Mouse (Mus musculus): ENCODE data around the gene Hap1.

The Hap1 gene

DNA sequence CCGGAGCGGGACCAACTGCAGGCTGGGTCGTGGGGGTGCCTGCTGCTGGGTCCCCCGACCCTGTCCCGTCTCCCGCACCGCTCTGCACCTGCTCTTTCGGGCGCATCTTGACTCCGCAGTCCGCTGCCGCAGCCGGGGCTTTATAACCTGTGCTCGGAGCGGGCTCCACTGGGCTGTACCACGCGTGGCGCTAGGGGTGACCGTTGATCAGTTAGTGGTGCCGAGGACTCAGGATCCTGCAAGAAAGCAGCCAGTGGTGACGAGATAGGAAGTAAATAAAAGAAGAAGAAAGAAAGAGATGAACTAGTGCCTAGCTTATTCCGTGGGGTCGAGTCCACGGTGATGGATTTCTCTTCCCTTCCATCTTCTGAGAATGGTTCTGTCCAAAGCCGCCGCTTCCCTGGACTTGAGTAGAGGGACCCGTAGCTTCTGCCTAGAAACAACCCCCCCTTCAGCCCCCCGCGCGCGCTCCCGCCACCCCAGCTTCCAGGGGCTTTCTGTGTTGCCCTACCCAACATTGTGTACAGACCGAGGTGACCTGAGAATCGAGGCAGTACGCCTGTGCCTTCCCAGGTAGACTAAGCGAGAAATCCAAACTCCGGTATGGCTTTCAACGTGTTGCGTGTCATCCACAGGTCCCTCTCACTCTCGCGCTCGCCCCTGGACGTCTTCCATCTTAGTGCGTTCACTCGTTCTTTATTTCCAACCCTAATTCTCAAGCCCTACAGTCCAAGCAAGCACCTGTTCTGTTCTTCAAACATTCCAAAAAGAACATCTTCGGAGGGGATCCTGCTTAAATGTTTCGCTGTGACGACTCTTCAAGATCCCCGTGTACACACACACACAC, at the start of gene Hap1:
Hap1 (minus strand) TSS at position 157 of the 847 bp plus-strand sequence.
- peak; percentile 62 for DNase-seq (ENCODE audit: low read depth)

DNA sequence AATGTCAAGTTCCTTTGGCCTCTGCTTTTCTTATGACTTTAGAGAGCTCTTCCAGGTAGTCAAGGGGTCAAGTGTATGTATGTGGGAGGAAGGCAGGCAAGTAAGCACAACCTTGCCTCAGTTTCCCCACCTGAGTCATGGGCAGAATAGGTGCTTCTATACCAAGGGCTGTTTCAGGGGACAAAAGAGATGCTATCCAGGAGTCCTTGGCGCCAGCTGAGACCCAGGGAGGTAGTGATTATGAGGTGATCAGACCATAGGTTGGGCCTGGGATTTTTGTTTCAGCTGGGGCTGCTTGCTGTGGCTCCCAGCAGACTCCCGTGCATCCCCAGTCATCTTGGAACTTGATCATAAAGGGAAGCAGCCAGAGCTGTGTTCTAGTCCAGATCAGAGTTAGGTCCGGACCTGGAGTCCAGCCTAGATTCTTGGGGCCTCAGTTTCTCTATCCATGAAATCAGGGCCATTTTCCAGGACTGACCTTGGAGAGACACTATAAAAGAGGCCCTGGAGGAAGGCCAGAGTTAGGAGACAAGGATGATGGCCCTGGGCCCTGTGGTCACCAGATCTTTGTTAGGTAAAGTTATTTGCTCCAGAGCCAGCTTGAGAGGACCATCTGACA, 48.6 kb upstream of the Hap1 start:
- no peak for DNase-seq (ENCODE audit: low read depth)

DNA sequence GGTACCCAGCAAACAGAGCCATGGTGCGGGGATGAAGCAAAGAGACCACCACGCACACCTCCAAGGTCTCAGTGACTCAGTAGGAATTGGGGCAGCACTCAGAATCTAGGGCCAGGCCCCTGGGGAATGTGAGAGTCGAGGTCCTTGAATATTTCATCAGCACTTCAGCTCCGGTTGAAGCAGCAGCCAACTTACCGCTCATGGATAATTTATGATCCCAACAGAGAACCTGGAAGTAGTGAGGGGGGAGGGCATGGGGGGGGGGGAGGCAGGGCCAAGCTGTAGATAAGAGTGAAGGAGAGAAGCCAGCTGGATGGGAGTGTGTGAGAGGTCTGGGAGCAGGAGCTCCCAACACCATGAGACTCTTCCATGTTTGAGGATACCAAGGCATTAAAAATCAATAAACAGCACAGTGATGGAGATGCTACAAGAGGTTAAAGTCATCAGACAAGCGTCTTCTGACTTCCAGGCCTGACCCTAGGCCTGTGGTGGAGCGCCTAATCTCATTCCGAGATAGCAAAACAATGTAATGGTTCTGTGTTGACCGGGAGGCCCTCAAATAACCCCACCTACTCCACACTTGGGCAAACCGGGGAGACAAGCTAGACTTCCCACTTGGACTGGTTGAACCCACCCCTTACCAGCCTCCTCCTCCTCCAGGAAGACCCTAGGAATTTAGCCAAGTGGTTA, 47.7 kb upstream of the Hap1 start:
- DNase-seq (ENCODE audit: low read depth), result no peak

DNA sequence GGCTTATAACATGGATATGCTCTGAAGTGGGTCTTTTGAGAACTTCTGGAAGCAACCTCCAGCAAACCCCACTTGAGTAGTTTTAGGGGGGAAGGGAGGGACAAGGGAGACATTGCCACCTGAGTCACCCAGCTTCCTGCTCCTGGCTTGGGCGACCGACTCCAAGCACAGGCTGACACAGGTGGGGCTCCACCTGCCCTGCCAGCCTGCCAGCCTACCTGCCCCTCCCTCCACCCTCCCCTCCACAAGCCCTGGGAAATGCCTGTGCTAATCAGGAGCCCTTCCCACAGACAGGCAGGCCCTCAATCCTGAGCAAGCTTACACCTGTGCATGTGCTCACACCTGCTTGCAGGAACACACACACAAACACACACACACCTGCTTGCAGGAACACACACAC, 46.8 kb upstream of the Hap1 start:
- DNase-seq (ENCODE audit: low read depth), result no peak

DNA sequence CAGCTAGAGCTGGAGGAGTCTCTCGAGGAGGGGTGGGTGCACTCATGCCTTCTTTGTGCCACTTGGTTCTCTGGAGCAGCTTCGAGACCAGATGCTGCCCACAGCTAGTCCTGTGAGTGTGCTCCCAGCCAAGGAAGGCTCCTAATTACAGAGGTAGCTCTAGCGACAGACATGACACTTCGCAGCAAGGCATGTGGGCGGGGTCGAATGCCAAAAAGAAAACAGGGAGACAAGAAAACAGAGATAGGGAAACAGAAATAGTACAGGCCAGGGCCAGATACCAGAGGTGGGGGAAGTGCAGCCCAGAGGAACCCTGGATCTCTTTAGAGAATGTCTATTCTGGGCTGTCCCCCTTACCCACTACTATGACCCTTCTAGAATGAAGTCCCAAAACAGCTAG, 46.3 kb upstream of the Hap1 start:
- no peak for DNase-seq (ENCODE audit: low read depth)

DNA sequence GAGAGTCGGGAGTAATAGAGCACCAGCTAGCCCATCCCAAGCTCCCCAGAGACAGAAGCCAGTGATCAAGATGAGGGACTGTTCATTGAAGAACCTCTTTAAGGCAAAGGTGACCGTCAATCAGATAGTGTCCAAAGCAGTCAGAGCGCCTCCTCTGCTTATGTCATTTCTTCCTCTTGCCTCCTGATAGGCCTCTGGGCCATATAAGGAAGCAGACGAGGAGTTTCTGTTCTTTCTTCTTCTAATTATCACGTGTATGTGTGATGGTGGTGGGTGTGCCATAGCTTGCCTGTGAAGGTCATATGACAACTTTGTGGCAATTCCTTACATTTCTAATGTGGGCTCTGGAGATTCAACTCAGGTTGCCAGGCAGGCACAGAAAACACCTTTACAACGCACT, 44.9 kb upstream of the Hap1 start:
- no peak for DNase-seq (ENCODE audit: low read depth)

DNA sequence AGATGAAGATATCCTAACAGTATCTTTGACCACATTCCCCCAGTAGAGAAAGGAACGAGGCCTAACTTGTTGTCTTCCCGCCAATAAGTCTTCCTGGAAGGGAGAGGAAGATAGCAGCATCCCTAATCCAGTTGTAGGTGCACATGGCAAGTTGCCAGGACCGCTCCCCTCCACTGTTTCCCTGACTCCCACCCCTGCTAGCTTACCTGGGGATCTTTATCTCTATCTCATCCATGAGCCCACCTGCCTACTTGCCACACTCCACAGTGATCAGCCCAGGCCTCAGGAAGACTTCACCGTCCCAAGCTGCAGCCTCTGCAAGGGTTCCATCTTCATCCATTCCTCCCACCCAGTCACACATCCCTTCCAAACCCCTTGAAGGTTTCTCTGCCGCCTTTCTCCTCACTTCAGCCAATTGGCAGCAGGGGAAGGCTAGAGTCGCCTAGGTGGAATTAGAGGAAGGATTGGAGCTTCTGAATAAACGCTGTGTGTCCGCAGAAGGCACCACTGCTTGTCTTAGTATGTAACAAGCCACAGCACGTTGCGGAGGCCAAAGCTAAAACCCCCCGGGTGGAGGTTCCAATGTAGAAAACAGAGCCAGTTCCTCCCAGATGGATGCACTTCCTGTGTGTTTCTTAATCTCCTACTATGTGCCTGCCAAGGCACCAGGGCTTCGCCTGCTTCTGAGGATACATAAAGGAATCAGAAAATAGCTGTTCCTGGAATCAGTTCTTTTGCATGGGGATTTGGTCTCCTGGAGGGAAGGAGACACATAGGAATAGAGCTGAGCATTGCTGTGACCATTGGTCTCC, 44.0 kb upstream of the Hap1 start:
- no peak for DNase-seq (ENCODE audit: low read depth)

DNA sequence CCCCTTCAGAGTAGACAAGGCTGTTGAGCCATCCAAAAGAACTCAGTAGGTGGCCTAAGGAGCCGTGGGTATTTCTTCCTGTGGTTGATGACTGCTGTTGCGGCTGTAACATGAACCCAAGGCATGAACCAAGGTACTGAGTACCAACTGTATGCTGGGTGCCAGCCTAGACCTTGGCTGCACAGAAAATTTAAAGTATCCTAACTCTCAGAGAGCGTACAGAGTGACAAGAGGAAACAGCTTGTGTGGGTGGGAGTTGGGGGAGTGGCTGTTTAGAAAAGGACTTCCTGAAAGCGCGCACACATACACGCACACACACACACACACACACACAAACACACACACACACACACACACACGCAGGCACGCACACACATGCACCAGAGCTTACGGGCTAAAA, 43.4 kb upstream of the Hap1 start:
- peak; percentile 65 for DNase-seq (ENCODE audit: low read depth)

DNA sequence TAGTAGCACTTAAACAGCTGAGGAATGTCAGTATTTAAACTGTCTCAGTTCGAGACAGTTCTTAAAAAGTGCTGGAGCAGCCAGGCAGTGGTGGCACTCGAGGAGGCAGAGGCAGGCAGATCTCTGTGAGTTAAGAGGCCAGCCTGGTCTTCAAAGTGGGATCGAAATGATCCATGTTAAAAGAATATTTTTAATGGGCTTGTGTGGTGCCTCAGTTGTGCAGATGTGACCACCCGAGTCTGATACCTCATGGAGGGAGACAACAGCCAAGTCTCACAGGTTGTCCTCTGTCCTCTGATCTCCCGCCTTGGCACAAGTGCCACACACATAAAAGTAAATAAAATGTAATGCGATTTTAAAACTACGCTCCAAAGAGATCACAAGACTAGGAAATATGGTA, 42.6 kb upstream of the Hap1 start:
- DNase-seq (ENCODE audit: low read depth), result no peak

DNA sequence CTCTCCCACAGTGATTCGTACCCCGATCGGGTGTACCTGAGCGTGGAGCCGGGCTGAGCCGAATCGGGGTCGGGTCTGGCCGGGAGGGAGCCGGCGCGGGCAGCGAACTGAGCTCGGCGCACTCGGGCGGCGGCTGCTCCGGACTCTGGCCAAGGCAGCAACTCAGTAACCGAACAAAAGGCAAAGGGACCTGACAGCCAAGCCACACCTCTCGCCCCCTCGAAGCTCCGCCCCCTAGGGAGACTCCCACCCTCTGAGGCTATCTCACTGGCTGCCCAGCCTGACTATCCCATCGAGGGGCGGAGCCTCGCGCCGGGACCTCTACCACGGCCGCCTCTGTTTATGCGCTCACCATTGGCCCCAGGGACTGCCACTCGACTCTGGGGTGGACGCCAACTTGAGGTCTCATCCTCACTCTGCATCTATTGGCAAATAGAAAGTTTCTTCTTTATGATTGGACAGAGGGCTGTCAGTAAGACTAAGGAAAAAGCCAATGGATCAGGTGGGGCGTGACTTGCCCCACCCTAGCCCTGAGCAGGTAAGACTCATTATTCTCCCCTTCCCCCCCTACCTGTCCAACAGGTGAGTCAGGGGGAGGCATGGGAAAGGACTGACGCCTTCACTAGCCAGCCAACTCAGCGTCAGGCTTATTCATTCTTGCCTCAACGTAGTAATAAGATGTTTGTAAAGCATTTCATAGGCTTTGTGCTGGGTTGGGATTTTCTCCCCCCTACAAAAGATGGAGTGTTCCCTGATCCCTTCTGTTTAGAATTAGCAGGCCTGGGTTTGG, 41.9 kb upstream of the Hap1 start, which contains the start of gene Jup:
Jup (minus strand) TSS at position 164 of the 790 bp plus-strand sequence.
- peak; percentile 93 for DNase-seq (ENCODE audit: low read depth)

DNA sequence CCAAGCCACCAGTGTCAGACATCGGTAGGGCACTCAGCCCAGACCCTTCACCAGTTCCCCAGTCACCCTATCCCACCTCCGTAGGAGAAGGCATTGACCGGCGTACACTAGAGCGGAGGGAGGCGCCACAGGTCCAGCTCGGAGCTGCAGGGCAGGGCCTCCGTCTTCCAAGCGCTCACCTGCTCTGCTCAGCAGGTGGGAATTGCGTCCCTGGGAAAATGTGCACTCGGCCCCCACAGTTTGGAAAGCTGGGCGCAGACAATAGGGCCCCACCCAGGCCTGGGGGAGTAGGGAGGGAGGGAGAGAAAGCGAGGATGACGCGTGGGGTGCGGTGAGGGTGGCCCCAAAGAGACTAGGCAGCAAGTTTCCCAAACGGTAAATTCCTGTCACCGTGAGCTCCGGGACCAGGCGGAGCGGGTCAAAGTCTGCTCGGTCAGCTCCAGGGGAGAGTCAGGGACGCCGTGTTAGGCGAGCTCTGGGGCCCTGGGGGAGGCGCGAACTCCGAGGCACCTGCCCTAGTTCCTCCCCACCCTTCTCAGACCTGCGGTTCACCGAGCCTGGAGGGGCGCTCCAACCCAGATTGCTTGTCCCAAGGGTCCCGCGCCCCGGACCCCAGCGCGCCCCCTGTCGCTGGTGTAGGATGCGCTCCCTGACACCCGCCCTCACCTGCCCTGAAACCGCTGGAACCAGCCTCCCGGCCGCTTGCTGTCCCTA, 41.1 kb upstream of the Hap1 start:
- DNase-seq (ENCODE audit: low read depth), result no peak

DNA sequence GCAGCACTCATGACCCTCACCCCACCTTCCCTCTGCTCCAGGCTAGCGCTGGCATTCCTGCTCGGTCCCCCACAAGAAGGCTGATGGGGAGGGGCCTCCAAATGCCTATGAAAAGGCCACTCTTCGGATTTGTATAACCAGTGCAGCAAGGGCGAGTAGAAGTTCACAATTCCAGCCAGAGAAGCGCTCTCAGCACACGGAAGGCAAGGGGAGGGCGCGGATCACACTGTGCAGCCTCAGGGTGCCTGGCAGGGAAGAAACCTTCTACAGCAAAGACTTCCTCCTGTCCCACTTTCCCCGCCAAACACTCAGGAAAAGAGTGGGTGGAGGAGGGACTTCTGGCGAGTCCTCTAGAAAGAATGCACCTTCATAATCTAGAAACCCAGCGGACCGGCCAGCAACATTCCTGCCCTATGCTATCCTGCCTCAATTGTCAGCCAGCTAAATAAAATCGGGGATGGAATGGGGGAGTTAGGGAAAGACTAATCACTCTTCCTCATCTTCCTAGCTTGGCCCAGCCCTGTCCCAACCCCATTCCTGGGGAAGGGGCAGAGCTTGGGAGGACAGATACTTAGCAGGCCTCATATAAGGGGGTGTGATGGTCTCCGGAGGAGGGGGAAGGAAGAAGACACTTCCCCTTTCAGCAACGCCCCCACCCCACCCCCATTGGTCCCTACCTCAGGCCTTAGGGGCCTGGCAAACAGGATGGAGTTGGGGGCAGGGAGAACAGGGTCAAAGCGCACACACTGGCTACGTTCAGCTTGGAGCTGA, 40.1 kb upstream of the Hap1 start:
- no peak for DNase-seq (ENCODE audit: low read depth)

DNA sequence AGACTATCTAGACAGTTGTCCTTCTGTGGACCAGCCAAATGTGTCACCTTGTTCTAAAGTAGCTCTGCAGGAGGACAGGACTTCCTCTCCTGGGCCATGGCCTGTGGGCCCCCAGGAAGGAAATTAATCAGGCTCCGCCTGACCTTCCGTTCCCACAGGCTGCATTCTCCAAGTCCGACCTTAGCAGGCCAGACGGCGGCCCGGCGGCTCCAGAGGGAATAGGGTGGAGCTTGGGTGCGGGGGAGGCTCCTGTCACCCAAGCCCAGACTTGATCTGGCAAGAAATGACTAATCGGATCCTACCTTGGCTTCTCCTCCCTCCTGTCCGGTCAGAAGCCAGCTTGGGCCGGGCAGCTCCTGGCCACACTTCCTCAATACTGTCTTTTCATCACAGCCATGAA, 39.3 kb upstream of the Hap1 start:
- DNase-seq (ENCODE audit: low read depth), result no peak

DNA sequence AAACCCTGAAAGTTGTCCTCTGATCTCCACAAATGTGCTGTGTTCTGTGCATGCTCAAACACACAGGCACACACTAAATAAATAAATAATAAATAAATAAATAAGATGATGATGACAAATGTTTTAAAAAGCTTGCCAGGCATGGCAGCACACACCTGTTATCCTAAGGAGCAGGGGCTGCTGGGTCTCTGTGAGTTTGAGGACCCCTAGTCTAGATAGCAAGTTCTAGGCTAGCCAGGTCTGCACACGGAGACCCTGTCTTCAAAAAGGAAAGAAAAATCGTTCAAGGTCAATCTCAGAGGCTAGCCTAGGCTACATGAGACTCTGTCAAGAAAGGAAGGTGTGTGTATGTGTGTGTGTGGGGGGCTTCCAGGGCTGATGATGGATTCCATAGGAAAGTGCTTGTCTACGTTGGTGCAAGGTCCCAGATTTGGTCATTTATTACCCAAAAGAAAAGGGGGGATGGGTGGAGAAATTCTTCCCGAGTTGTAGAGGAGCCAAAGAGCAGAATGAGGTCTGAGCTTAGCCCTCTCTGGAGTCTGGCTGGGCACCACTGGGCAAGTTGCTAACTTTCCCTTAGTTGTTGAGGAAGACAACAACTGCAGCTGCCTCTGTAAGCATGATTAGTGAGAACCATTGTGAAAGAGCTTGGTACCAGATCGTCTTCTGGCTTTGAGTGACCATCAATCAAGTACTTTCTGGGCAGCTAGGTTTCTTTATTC, 38.6 kb upstream of the Hap1 start:
- no peak for DNase-seq (ENCODE audit: low read depth)

DNA sequence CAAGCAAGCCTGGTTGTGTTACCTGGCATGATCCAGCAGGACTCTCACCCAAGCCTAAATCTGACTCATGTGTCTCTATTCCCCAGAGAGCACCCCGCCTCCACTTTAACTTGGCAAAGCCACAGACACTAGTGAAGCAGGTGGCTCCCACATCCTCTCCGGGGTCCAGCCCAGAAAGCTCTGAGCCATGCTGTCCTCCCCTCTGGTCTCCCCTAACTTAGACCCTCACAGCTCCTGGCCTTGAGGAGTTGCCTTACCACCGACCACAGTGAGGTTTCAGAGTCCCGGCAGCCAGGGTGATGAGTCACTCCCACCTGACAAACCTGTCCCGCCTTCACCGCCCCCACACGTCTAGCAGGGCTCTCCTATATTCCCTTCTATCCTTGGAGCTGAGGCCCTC, 37.8 kb upstream of the Hap1 start:
- no peak for DNase-seq (ENCODE audit: low read depth)

DNA sequence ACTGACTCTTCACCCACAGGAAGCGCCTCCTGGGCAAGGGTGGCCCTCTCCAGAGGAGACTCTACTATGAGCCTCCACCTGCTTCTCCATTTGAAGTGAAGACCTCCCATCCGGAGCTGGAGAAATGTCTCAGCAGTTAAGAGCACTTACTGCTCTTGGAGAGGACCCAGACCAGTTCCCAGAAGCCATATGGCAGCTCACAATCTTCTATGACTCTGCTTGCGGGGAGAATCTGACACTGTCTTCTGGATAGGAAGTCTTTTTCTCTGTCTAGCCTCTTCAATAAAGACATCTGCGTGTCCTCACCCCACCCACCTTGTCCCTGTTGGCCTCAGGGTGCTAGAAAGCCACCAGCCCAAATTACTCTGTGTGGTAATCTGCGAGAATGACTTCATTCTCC, 37.0 kb upstream of the Hap1 start:
- DNase-seq (ENCODE audit: low read depth), result no peak

DNA sequence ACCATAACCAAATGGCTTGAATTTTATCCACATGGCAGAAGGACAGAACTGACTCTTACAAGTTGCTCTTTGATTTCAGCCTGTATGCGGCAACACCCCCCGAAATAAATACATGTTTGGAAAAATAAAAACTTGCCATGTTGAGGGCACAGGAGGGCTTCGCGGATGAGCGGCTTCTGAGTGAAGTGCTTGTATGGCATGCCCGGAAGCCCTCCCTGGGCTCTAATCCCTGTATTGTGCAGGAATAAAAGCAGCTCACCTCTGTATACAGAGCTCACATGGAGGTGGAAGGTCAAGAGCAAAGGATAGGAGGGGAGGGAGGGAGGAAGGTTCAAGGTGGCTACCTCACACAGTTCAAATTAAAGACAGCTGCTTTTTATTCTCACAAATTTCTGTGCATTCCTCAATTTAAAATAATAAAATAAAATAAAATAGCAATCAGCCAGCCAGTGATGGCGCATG, 36.0 kb upstream of the Hap1 start:
- DNase-seq (ENCODE audit: low read depth), result no peak

DNA sequence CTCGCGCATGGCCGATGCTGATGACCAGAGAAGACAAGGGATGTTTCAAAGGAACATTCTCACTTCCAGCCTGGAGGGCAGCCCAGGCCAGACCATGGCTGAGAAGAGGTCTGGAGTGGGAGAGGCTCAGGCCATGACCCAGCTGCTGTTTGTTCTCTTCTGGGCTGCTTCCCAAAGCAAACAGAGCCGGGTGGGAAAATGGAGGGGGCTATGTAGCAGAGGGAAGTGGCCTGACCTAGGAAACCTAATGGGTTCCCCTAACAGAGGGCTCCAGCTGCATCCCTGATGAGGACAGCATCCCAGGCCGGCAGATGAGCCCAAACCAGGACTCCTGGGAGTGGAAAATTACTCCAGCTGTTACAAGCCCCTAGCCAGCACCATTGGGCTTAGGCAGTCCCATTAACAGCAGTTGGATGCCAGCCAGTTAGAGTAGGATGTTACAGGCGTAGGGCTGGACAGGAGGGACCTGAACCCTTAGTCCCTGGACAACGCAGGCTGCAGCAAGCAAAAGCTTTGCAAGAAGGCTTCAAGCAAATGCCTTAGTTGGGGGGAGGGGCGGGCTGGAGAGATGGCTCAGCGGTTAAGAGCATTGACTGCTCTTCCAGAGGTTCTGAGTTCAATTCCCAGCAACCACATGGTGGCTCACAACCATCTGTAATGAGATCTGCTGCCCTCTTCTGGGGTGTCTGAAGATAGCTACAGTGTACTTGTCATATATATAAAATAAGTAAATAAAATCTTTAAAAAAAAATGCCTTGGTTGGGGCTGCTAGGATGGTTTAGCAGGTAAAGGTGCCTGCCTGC, 35.4 kb upstream of the Hap1 start:
- no peak for DNase-seq (ENCODE audit: low read depth)
